Mouse (Mus musculus) myocyte (in vitro differentiated cells): ENCODE data around the gene Syn1.

Experiments
- CEBPB ChIP-seq: IDR thresholded peaks from 2 replicates; pipeline ENCODE4 v1.6.1; 2011; ENCODE audit warnings: mild to moderate bottlenecking, moderate library complexity; ENCODE audit not compliant: poor library complexity, insufficient read depth, severe bottlenecking
- E2F4 ChIP-seq: IDR thresholded peaks from one replicate; pipeline ENCODE4 v1.6.1; 2011; ENCODE audit warnings: mild to moderate bottlenecking, control low read depth, moderate library complexity; ENCODE audit not compliant: insufficient read depth
- MAX ChIP-seq: IDR thresholded peaks from one replicate; pipeline ENCODE4 v1.6.1; 2011; ENCODE audit warnings: low read depth, mild to moderate bottlenecking, control low read depth
- MYOG ChIP-seq, 3 experiments: IDR thresholded peaks; one replicate each; pipeline ENCODE4 v1.6.1; 2011; ENCODE audit warnings: control low read depth in 2 of 3, low read depth in 2 of 3, mild to moderate bottlenecking in 2 of 3; ENCODE audit not compliant: insufficient read length in 2 of 3, control insufficient read depth in 1 of 3, insufficient read depth in 1 of 3
- POLR2A ChIP-seq: IDR thresholded peaks from one replicate; pipeline ENCODE4 v1.6.1; 2011; ENCODE audit warnings: low read depth, mild to moderate bottlenecking, control low read depth, moderate library complexity; ENCODE audit not compliant: insufficient read length
- REST ChIP-seq: IDR thresholded peaks from one replicate; pipeline ENCODE4 v1.6.1; 2011; ENCODE audit warnings: mild to moderate bottlenecking, control low read depth, moderate library complexity; ENCODE audit not compliant: insufficient read depth, insufficient read length
- TCF12 ChIP-seq: IDR thresholded peaks from one replicate; pipeline ENCODE4 v1.6.1; 2011; ENCODE audit warnings: mild to moderate bottlenecking, control low read depth; ENCODE audit not compliant: poor library complexity, insufficient read depth, severe bottlenecking
- TCF3 ChIP-seq: IDR thresholded peaks from one replicate; pipeline ENCODE4 v1.6.1; 2011; ENCODE audit warnings: low read depth, control low read depth; ENCODE audit not compliant: insufficient read length
- USF1 ChIP-seq: IDR thresholded peaks from one replicate; pipeline ENCODE4 v1.6.1; 2011; ENCODE audit warnings: low read depth, mild to moderate bottlenecking, control low read depth, moderate library complexity

- TF ChIP-seq POLR2A (no peak), USF1 (no peak), TCF12 (no peak), MYOG (IDR thresholded peaks at IDR 0.05; ENCODE audit: control insufficient read depth in 1 of 3, insufficient read depth in 1 of 3, insufficient read length in 2 of 3, low read depth in 2 of 3) (no peak), E2F4 (no peak), MAX (no peak), CEBPB (no peak), TCF3 (no peak), REST (no peak)
These were observed 10.7 kb downstream of the Syn1 start for GRCm38 (mm10) chrX:20910074-20910473.
